Mouse (Mus musculus) adrenal gland, postnatal 36 days (tissue): ENCODE results near the gene Gm42906. TPM values are rescaled to one million over a fixed set of nuclear protein-coding genes. Genes with fewer than 3 reads are reported as not detected.

Source experiments
- DNase-seq, 2 experiments: peaks; one replicate each; pipeline ENCODE4 v3.0.0; 2021; ENCODE audit warnings: mixed read lengths in 1 of 2
- total RNA-seq, 2 experiments: library from RNA; stranded (reverse); gene quantifications; 2 replicates each; pipeline ENCODE4 v1.2.3; 2021

The Gm42906 gene
- total RNA-seq, 2 experiments from 2014 or later, result not detected

GRCm38 (mm10) chr5:151108955-151109354, 319.0 kb downstream of the Gm42906 start:
- no peak for DNase-seq

GRCm38 (mm10) chr5:151108291-151108897, 319.6 kb downstream of the Gm42906 start:
- DNase-seq, result peak in 1 of 2 experiments; percentile 8

GRCm38 (mm10) chr5:151106841-151107240, 321.1 kb downstream of the Gm42906 start:
- DNase-seq, result no peak

- DNase-seq, result no peak
These were observed 322.6 kb downstream of the Gm42906 start for GRCm38 (mm10) chr5:151105054-151105971.

GRCm38 (mm10) chr5:151104354-151105053, 323.5 kb downstream of the Gm42906 start:
- no peak for DNase-seq

- DNase-seq, result no peak
These were observed 324.7 kb downstream of the Gm42906 start for GRCm38 (mm10) chr5:151103284-151103683.

- no peak for DNase-seq
These were observed 325.7 kb downstream of the Gm42906 start for GRCm38 (mm10) chr5:151102262-151102661.

- peak; percentile 13 to 27 for DNase-seq
These were observed 332.0 kb downstream of the Gm42906 start for GRCm38 (mm10) chr5:151096012-151096411.

GRCm38 (mm10) chr5:151092886-151093665, 334.9 kb downstream of the Gm42906 start:
- no peak for DNase-seq

GRCm38 (mm10) chr5:151090996-151091395, 337.0 kb downstream of the Gm42906 start:
- DNase-seq, result no peak

GRCm38 (mm10) chr5:151089201-151089600, 338.8 kb downstream of the Gm42906 start:
- DNase-seq, result no peak

GRCm38 (mm10) chr5:151086425-151087202, 341.3 kb downstream of the Gm42906 start:
- DNase-seq, result no peak

GRCm38 (mm10) chr5:151085749-151086148, 342.2 kb downstream of the Gm42906 start:
- DNase-seq, result no peak

GRCm38 (mm10) chr5:151080276-151080675, 347.7 kb downstream of the Gm42906 start:
- DNase-seq, result no peak

- DNase-seq, result no peak
These were observed 350.0 kb downstream of the Gm42906 start for GRCm38 (mm10) chr5:151077953-151078352.

GRCm38 (mm10) chr5:151076917-151077316, 351.0 kb downstream of the Gm42906 start:
- no peak for DNase-seq

- no peak for DNase-seq
These were observed 353.7 kb downstream of the Gm42906 start for GRCm38 (mm10) chr5:151074282-151074681.

- DNase-seq, result no peak
These were observed 356.5 kb downstream of the Gm42906 start for GRCm38 (mm10) chr5:151071430-151071829.

- no peak for DNase-seq
These were observed 357.1 kb downstream of the Gm42906 start for GRCm38 (mm10) chr5:151070896-151071295.

GRCm38 (mm10) chr5:151069569-151069968, 358.4 kb downstream of the Gm42906 start:
- DNase-seq, result no peak

- DNase-seq, result no peak
These were observed 361.9 kb downstream of the Gm42906 start for GRCm38 (mm10) chr5:151066016-151066415.
